8 mouse cellular contexts compared by ENCODE assay signal in genomic region chr3:101602511-101603055, GRCm38 (mm10). TPM values are rescaled to one million over a fixed set of nuclear protein-coding genes. Genes with fewer than 3 reads are reported as not detected.
A peak's percentile ranks its signal among the peaks of the same experiment; 100 is the strongest.
DNase-seq lines count a peak whose midpoint lies in the region; ATAC-seq and TF ChIP-seq lines count a peak whose summit lies in the region.

No protein-coding gene starts in this region.

- no peak for ATAC-seq in forebrain, embryonic 12.5 days (ENCODE audit: low FRiP score)
- no peak for ATAC-seq in limb, embryonic 11.5 days (ENCODE audit: insufficient number of reproducible peaks, low FRiP score, low TSS enrichment, low read depth)
- ATAC-seq in neural tube, embryonic 14.5 days (ENCODE audit: low read depth) = no peak

- no peak for DNase-seq in left cerebral cortex, adult 2 months (ENCODE audit: extremely low spot score in 1 of 2, low spot score in 2 of 2)
- no peak for DNase-seq in left cerebral cortex, adult 9 months (ENCODE audit: low spot score in 2 of 2)
- no peak for DNase-seq in limb, embryonic 11.5 days (ENCODE audit: low spot score)
- DNase-seq in thymus, adult 2 months = no peak
- no peak for DNase-seq in spleen, adult 18-20 months
- DNase-seq in frontal cortex, postnatal 14 days (ENCODE audit: low spot score in 2 of 2) = no peak

- no peak for TF ChIP-seq POLR2A in thymus, adult 2 months (IDR thresholded peaks at IDR 0.05; ENCODE audit: control insufficient read depth, extremely low read depth, insufficient read depth, low read length, poor library complexity)

- peaks cover 68% of the 10 kb centered on the region for H3K4me1 ChIP-seq in forebrain, embryonic 12.5 days
- H3K4me1 ChIP-seq in limb, embryonic 11.5 days (ENCODE audit: control insufficient read depth, insufficient read depth, low read length) = peaks cover 21% of the 10 kb centered on the region
- peaks cover 45% of the 10 kb centered on the region; the same call in 1 of the 2 replicates for H3K4me1 ChIP-seq in neural tube, embryonic 14.5 days (ENCODE audit: control insufficient read depth, insufficient read depth, low read length)
- H3K4me1 ChIP-seq in thymus, adult 2 months (replicated peaks; ENCODE audit: control insufficient read depth, insufficient read depth, low read length) = peaks cover 28% of the 10 kb centered on the region

- H3K36me3 ChIP-seq in forebrain, embryonic 12.5 days (replicated peaks) = no peaks in the 10 kb centered on the region
- no peaks in the 10 kb centered on the region for H3K36me3 ChIP-seq in limb, embryonic 11.5 days (ENCODE audit: control insufficient read depth, insufficient read depth, low read length)
- no peaks in the 10 kb centered on the region for H3K36me3 ChIP-seq in neural tube, embryonic 14.5 days (ENCODE audit: control insufficient read depth, insufficient read depth, low read length)
- H3K36me3 ChIP-seq in thymus, adult 2 months (ENCODE audit: control insufficient read depth, insufficient read depth, low read length) = no peaks in the 10 kb centered on the region

- intact Hi-C loops in left cerebral cortex, adult 2 months (cut with DNase I) = loop anchor here (1.0 to 5.0 kb wide), 2 partner anchors 95 to 192 kb away; no protein-coding TSS in a partner anchor

- H3K27me3 ChIP-seq in forebrain, embryonic 12.5 days = peaks cover 11% of the 10 kb centered on the region; the same call in 1 of the 2 replicates
- H3K27me3 ChIP-seq in limb, embryonic 11.5 days (ENCODE audit: control insufficient read depth, insufficient read depth, low read length) = no peaks in the 10 kb centered on the region
- no peaks in the 10 kb centered on the region for H3K27me3 ChIP-seq in neural tube, embryonic 14.5 days (ENCODE audit: control insufficient read depth, insufficient read depth, low read length)
- H3K27me3 ChIP-seq in thymus, adult 2 months (ENCODE audit: control insufficient read depth, insufficient read depth, low read length) = no peaks in the 10 kb centered on the region

- H3K4me3 ChIP-seq in left cerebral cortex, adult 2 months = peak overlapping the region; percentile 83
- peak overlapping the region; percentile 82; the same call in 1 of the 2 replicates for H3K4me3 ChIP-seq in forebrain, embryonic 12.5 days (replicated peaks)
- peak overlapping the region; percentile 86; the same call in 1 of the 2 replicates for H3K4me3 ChIP-seq in limb, embryonic 11.5 days (ENCODE audit: low read depth, low read length)
- H3K4me3 ChIP-seq in neural tube, embryonic 14.5 days (ENCODE audit: low read depth, low read length) = peak overlapping the region; percentile 91; the same call in 1 of the 2 replicates
- H3K4me3 ChIP-seq in thymus, adult 2 months (ENCODE audit: control insufficient read depth, insufficient read depth, low read length) = no peak overlapping the region

- WGBS in forebrain, embryonic 12.5 days = 73% methylated on average over 4 of the region's 4 CpGs
- WGBS in limb, embryonic 11.5 days = 70% methylated on average over 4 of the region's 4 CpGs
- WGBS in neural tube, embryonic 14.5 days = 79% methylated on average over 4 of the region's 4 CpGs
- WGBS in thymus, adult 2 months = 39% methylated on average over 4 of the region's 4 CpGs

- H3K4me2 ChIP-seq in forebrain, embryonic 12.5 days = peak overlapping the region; percentile 78
- peak overlapping the region; percentile 84; the same call in 1 of the 2 replicates for H3K4me2 ChIP-seq in limb, embryonic 11.5 days (ENCODE audit: low read depth, severe bottlenecking)
- H3K4me2 ChIP-seq in neural tube, embryonic 14.5 days (ENCODE audit: low read depth, low read length) = peak overlapping the region; percentile 62

- H3K27ac ChIP-seq in left cerebral cortex, adult 2 months = peak overlapping the region; percentile 100
- H3K27ac ChIP-seq in forebrain, embryonic 12.5 days = no peak overlapping the region
- no peak overlapping the region for H3K27ac ChIP-seq in limb, embryonic 11.5 days (replicated peaks; ENCODE audit: low read depth, low read length)
- H3K27ac ChIP-seq in neural tube, embryonic 14.5 days (ENCODE audit: low read depth, low read length) = no peak overlapping the region
- H3K27ac ChIP-seq in thymus, adult 2 months (ENCODE audit: control insufficient read depth, insufficient read depth, low read length) = no peak overlapping the region

- H3K9me3 ChIP-seq in forebrain, embryonic 12.5 days = no peaks in the 10 kb centered on the region
- no peaks in the 10 kb centered on the region for H3K9me3 ChIP-seq in limb, embryonic 11.5 days (ENCODE audit: control insufficient read depth, low read length)
- H3K9me3 ChIP-seq in neural tube, embryonic 14.5 days (ENCODE audit: control insufficient read depth, low read length) = no peaks in the 10 kb centered on the region

- H3K9ac ChIP-seq in forebrain, embryonic 12.5 days = peak overlapping the region; percentile 94; the same call in 1 of the 2 replicates
- no peak overlapping the region for H3K9ac ChIP-seq in limb, embryonic 11.5 days (ENCODE audit: low read length)
- peak overlapping the region; percentile 93; the same call in 1 of the 2 replicates for H3K9ac ChIP-seq in neural tube, embryonic 14.5 days (replicated peaks; ENCODE audit: low read depth, low read length)

- no peak for TF ChIP-seq CTCF in left cerebral cortex, adult 2 months (IDR thresholded peaks at IDR 0.05)
- no peak for TF ChIP-seq CTCF in thymus, adult 2 months (IDR thresholded peaks at IDR 0.05; ENCODE audit: borderline replicate concordance, control insufficient read depth, extremely low read depth, insufficient read depth, low read length, poor library complexity)

RNA-seq across cellular contexts. Expression of gene Atp1a1, which starts 1.9 kb away (rescaled TPM):
- 1,000 to 10,000 TPM; 1,018 to 1,116 TPM for total RNA-seq in left cerebral cortex, adult 2 months (2021)
- 45.0 and 51.5 TPM in 2 replicates for polyA plus RNA-seq in forebrain, embryonic 12.5 days (2016; fragmentation: Nextera tagmentation; extraction: Ambion mirVana)
- polyA plus RNA-seq in limb, embryonic 11.5 days (2014; fragmentation: Nextera tagmentation; extraction: Ambion mirVana) = 106 and 108 TPM in 2 replicates
- 105 and 115 TPM in 2 replicates for polyA plus RNA-seq in neural tube, embryonic 14.5 days (2014; fragmentation: Nextera tagmentation; extraction: Ambion mirVana)
- polyA plus RNA-seq in thymus, adult 2 months (2012; rRNA removed) = 273 and 288 TPM in 2 replicates
